Mouse (Mus musculus): ENCODE results near the gene Sesn3. TPM values are rescaled to one million over a fixed set of nuclear protein-coding genes. Genes with fewer than 3 reads are reported as not detected.
"Not testable (repeated sequence)": the region's sequence is repeated elsewhere in the genome, so short reads cannot be mapped to it uniquely, and the experiment has no call there.

The Sesn3 gene
- total RNA-seq, 2 experiments from 2014 or later, result 23.3 to 24.6 TPM

DNA sequence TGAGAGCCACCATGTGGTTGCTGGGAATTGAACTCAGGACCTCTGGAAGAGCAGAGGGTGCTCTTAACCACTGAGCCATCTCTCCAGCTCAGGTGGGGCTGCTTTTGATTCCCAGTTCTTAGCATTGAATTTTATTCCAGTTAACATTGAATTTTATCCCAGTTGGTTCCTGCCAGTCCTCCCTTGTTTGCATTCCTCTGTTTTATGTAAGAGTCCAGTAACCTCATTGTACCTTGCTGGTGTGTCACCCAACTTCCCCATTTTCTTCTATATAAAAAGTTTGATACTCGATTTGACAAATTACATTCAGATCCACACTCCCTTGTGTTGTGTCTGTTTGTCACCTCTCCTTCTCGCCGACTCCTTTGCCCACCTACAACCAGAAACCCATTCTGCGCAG is 71.0 kb downstream of the Sesn3 start:
- DNase-seq (ENCODE audit: low spot score); intact Hi-C loops (cut with DNase I): not testable (repeated sequence)

DNA sequence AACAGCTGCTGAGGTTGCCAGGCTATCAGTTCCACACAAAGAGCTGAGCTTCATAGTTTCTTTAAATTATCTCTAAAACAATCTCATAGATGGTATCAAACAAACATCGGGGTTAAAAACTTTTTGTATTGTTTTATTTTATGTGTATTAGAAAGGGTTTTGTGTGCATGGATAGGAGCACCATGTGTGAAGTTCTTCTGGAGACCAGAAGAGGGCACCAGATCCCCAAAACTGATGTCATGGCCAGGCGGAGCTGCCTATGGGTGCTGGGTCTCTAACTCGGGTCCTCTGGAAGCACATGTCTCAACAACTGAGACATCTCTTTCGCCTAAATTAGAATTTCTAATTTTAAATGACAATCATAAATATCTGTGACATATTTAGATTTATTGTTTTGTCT is 73.5 kb downstream of the Sesn3 start:
- no peak for DNase-seq (ENCODE audit: low spot score)
- intact Hi-C loops (cut with DNase I), result no loop called here

DNA sequence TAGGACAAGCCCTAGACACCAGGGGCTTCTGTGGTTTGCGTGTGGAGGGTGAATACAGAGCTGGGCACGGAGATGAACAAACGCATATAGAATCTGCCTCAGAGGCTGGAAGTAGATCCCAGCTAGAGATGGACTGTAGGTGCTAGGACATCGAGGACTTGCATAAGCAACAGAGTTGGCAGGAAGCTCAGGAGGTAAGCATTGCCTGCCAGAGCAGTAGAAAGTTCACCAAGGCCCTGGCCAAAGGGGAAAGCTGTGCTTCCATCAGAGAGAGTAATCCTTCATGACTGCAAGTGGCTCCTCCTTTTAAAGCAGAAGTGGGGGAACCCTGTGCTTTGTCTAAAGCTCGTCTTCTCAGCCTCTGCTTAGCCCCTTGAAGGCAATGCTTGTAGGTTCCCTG is 74.5 kb downstream of the Sesn3 start:
- intact Hi-C loops (cut with DNase I), result no loop called here
- DNase-seq (ENCODE audit: low spot score), result no peak

DNA sequence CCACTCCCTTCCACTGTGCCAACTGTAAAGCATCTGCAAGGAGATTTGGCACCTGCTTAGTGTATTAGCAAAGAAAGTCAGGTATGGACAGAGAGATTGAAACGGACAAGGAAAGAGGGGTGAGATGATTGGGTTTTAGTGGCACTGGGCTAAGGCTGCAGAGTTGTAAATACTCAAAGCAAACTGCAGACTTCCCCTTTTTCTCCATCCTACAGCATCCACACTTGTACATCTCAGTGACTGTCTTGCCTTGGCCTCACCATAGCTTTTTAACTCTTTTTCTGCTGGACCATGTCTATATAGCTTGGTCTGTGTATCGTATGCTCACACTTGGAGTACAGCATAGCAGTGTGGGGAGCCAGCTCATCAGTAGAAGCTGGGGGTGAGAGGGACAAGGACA is 75.9 kb downstream of the Sesn3 start:
- intact Hi-C loops (cut with DNase I), result no loop called here
- no peak for DNase-seq (ENCODE audit: low spot score)

DNA sequence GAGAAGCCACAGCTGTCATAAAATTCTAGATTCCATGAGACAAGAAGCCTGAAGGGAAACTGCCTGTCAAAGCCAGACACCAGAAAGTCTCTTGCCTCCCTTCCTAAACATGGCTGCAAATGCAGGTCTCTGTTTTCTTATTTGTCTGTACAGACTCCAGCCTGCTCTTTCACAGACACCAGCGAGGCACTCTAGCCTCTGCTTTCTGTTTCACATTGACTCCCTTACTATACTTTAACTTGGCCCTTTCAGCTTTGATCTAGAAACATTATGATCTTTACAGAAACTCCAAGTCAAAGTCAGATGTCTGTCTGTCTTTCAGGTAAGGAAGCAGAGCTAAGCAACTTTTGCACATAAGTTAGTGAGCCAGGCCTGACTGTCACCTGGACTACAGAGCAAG is 77.5 kb downstream of the Sesn3 start:
- intact Hi-C loops (cut with DNase I), result loop anchor here (2.0 kb wide), 1 partner anchor 38 kb away; no protein-coding TSS in a partner anchor
- DNase-seq (ENCODE audit: low spot score), result no peak

DNA sequence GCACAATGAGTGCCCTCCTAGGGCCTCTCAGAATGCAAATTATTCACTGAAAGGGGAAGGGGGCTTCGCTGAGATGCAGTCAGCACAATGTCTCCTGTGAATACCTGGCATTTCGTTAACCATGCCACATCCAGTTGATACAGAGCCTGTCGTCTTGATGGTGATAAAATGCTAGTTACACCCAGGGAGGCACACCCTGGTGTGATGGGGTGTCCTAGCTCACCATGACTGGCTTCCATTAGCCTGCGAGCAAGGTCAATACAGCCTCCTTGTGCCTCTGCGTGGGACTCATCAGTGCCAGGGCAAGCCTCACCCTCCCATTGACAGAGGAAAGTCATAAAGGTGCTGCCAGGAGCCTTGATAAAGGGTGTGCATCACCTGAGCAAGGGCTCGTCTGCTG is 80.0 kb downstream of the Sesn3 start:
- intact Hi-C loops (cut with DNase I), result no loop called here
- DNase-seq (ENCODE audit: low spot score), result no peak

DNA sequence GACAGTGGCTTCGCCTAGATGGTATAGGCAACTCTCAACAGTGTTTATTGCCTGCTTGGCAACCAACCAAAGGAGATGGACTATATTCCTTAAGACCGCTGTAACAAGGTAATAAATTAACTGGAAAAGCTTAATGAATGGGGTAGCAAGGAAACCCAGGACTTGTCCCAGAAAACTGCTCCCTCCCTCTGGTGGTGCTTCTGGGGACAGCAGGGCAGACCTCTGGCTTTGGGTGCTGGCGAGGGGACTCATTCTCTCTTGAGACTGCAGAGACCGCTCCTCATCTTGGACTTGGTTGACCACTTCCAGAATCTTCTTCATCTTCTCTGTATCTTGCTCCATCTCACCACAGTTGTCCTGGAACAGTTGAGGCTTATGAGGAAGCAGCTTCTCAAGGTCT is 82.2 kb downstream of the Sesn3 start:
- intact Hi-C loops (cut with DNase I), result no loop called here
- no peak for DNase-seq (ENCODE audit: low spot score)

DNA sequence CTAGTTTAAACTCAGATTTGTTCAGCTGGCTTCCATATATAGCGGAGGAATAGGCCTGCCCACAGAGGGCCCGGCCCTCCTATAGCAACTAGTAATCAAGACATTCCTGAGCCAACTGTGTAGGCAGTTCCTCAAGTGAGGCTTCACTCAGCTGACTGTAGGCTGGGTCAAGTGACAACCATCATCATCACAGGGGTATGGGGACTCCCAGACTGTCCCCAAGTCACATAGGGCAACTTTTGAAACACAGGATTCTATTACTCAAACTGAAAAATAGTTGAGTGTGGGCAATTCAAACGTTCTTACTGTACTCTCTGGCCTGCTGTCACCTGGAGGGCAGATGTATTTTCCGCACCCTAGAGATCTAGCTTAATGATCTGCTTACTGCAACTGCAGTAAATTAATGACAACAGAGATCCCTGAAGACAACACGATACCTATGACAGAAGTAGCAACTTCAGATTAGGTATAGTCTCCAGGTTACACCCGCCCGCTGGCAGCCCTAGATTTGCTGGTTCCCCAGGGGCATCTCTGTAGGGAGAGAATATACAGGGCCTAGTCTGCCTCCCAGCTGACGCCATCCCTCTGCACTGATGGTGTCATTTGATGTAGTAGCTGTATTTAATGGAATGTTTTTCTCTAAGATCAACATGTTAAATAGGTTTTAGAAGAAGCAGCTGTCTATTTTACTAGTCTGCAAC is 87.4 kb downstream of the Sesn3 start:
- intact Hi-C loops (cut with DNase I), result no loop called here
- DNase-seq (ENCODE audit: low spot score), result no peak

DNA sequence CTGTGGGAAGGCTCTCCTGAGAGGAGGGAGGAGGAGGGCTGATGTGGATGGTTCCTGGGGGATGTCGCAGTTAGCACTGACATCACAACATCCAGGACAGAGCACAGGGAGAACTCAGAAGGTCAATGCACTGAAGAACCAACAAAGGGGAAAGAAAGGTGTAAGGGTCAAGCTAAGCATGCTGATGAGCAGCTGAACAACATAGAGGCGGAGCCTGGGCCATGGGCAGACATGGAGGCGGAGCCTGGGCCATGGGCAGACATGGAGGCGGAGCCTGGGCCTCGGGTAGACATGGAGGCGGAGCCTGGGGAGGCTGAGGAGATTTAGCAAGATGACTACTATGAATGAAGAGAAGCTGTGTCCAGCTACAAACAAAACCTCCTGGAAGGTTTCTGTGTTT is 88.7 kb downstream of the Sesn3 start:
- DNase-seq (ENCODE audit: low spot score), result no peak
- intact Hi-C loops (cut with DNase I), result no loop called here

DNA sequence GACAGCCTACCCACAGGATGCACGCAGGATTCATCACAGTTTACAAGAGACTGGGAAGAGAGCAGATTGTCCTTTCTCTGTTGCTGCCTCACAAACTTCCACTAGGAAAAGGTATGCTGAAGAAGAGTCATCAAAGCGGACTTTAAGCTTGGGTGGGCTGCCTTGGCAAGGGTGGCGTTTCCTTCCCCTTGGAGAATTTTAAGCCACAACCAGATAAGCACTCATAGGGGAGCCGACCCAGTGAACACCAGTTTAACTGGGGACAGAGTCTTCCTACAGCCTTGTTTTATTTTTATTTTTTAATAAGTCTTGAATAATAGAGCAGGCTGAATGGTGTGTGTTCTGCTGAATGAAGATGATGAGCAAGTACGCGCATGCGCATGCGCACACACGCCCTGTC is 89.9 kb downstream of the Sesn3 start:
- intact Hi-C loops (cut with DNase I), result no loop called here
- no peak for DNase-seq (ENCODE audit: low spot score)

DNA sequence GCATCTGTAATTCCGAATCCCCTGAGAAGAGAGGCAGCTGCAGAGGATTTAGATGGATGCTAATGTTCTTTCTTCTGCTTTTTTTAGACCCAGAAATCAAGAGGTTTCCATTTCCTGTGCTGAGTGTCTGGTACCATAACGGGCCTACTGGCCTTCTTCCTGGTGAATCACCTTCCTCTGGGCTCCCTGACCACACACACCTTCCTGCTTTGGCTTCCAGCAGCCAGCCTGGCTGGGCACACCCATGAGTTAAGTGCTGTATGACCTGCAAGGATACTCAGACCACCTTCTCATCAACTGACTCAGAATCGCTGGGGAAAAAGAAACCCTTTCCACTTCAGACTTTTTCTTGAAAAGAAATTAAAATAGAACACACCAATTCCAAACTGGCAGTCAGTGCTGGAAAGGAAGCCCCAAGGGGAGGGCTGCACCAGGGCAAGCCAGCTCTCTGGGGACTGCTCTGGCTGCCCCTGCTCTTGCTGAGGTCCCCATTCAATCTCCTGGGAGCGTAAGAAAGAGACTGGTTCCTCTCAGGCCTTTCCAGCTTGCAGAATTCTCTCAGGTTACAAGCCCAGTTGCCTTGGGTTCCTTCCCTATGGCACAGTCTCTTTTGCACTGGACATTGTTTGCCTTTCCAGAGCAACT is 90.7 kb downstream of the Sesn3 start:
- intact Hi-C loops (cut with DNase I), result no loop called here
- peak; percentile 29 for DNase-seq (ENCODE audit: low spot score)

DNA sequence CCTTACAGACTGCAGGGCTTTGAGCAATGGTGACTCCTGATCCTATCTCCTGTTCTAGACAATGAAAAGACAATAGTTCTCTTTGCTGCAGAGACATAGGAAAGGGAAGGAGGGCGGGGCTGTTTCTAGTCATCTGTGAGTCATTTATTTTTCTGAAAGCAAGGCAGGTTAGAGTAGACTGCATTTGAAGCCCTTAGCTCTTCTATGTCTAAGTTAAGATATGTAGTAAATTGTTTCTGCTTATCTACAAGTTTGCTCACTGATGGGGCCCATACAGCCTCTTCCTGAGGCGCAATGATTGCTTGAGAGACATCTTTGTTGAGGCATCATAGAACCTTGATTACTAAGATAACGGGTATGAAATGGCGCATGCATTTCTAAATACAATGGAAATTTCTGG is 93.0 kb downstream of the Sesn3 start:
- no peak for DNase-seq (ENCODE audit: low spot score)
- intact Hi-C loops (cut with DNase I), result no loop called here

DNA sequence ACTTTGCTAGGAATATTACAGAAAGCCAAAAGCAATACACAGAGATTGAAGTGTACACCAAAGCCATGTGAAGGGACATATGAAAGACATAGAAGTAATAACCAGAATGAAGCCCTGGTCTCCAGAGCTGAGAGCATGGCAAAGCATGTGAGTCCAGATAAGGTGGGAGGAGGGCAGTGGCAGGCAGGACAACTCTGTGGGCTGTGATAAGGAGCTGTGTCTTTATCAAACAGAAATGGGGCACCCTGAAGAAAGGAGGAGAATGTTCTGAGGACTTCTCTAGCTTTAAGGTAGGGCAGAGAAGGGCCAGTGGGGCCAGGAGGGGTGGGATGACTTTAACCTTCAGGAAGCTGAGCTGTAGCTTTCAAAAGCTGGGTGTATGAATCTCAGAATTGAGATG is 94.4 kb downstream of the Sesn3 start:
- no peak for DNase-seq (ENCODE audit: low spot score)
- intact Hi-C loops (cut with DNase I), result no loop called here

DNA sequence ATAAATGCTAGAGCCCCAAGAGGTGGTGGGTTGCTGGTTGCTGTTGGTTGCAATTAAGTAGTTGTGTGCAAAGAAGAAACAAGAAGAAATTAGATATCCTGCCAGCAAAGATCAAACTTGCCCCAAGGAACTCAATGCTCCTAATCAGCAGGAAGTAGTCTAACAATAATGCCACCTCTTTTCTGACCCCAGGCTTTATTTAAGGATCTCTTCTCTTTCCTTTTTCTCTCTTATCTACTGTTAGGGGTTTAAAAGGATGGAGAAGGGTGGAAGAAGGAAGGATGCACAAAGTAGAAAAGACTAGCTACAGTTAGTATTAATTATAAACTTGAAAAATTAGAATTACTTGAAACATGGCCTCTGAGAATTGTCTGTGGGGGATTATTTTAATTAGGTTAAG is 97.6 kb downstream of the Sesn3 start:
- no peak for DNase-seq (ENCODE audit: low spot score)
- intact Hi-C loops (cut with DNase I), result no loop called here

DNA sequence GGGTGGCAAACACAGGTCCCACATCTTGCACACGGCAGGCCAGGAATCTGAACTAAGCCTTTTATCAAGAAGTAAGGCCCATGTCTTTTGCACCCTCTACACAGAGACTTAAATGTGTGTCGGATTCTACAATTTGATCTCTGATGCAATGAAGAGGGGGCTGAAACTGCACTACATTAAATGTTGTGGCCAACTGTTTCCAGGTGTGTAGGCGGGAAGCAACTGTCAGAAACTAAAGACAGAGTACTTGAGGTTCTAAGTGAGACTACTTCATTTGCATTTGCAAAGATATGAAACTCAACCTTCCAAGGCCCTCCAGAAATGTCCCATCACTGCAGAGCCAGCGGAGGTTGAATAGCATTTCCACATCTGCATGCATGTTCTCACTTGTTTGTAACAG is 101.3 kb downstream of the Sesn3 start:
- no peak for DNase-seq (ENCODE audit: low spot score)
- intact Hi-C loops (cut with DNase I), result no loop called here

DNA sequence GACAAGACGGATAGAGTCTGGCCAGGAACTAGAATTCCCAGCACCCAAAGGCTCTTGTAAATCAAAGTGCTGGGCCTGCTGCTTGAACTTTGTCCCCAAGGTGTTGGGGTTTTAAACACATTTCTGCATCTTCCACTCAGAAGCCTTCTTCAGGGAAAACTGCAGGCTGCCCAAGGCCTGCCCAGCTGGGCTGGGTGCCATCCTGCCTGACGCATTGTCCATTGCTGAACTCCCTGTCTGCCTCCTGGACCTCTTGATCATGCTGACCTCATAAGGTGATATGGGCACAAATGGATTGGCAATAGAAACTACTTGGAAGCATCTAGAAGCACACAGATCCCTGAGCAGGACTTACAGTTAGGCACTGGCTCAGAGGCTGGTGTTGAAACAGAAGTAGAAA is 103.3 kb downstream of the Sesn3 start:
- DNase-seq (ENCODE audit: low spot score), result no peak
- intact Hi-C loops (cut with DNase I), result no loop called here

DNA sequence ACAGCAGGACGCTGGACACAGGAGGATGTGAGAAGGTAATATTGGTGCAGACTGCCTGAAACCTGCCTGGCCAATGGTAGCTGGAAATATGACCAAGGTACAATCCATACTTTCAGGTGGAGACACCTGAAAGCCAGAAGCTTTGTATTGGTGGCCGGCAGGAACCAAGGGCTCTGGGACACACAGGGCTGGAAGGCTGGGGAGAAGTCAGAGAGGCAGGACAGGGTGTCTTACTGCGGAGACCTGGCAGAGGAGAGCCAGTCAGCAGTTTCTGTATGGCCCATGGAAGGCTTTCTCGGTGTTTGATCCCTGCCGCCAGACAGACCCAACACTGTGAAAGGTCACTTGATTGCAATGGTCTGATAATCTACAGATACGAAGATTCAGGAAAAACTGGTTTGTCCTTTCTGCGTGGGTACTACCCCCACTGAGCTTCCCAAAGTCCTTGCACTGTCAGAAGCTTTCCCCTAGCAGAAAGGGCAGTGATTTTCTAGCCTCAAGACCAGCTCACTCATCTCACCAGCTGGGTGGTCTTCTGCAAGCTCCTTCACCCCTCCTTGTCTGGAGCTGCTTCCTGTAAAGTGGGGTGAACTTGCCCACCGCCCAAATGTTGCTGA is 105.0 kb downstream of the Sesn3 start:
- intact Hi-C loops (cut with DNase I), result loop anchor here (5.0 kb wide), 1 partner anchor 122 kb away; the partner anchor contains the start of genes Cwc15 and Kdm4d
- DNase-seq (ENCODE audit: low spot score), result no peak

DNA sequence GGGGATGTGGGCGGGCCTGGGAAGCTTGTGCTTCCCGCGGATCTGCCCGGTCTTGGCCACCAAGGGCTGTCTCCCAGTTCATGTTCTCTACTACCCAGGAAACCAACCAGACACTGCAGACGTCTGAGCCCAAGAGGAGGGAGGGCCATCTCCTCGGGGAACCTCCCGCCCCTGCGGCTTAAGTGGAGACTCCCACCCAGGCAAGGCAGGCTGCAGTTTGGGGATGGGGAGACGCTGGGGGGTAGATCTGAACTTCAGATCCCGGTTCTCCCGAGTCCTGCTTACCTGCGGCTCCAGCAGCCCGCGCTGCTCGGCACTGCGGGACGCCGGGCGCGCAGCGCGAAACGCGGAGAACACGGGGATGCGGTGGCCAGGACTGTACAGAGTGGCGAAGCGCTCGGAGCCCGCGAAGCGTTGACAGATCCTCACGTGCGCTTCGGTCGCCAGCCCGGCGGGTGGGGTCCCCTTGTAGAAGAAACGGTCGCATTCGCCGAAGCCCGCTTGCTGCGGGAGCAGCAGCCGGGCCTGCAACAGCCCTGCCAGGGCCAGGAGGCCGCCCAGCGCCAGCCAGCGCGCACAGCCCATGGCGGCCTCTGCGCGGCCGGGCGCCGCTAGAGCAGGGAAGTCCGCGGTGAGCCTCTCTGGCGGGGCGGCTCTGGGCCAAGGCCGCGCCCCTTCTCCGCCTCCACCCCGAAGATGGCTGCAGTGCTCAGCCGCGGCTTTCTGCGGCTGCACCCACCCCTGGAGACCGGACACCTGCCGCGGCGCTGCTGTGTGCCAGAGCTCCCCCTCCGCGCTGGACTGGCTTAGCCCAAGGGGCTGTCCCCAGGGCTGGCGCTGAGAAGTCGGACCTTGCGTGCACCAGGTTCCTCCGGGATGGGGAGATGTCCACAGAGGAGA is 105.8 kb downstream of the Sesn3 start:
- peak; percentile 79 for DNase-seq (ENCODE audit: low spot score)
- intact Hi-C loops (cut with DNase I), result loop anchor here (5.0 kb wide), 1 partner anchor 122 kb away; the partner anchor contains the start of genes Cwc15 and Kdm4d

DNA sequence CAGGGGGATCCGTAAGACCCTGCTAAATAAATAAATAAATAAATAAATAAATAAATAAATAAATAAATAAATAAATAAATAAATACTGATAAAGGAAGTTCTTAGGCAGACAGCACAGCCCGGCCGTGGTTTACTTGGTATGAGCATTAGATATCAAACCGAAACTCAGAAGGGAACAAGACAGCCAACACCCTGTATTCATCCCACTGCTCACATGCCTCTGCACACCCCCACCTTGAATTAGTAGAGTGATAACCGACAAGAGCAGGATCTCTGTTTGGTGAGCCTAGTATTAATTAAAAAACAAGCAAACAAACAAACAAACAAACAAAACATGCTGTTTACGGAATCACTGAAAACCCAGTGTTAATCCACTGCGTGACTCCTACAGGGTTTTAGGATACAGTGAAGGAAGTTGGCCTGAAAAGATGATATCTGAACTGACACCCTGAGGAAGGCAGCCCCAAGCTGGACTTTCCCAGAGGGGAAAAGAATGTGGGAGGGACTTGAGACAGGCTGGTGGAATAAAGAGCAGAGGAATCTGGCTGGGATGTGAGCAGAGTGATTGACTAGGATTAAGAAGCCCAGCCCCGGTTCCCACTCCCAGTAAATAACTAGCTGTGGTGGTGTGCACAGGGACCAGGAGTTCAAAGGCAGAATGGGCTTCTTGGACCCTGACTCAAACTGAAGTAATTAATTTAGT is 106.6 kb downstream of the Sesn3 start, which contains the start of gene Endod1:
Gene Endod1, minus strand, starts transcription at position 155 of the 703 bp plus-strand sequence.
- no peak for DNase-seq (ENCODE audit: low spot score)
- intact Hi-C loops (cut with DNase I), result loop anchor here (5.0 kb wide), 1 partner anchor 121 kb away; the partner anchor contains the start of genes Cwc15 and Kdm4d
